Mouse (Mus musculus) heart, embryonic 16.5 days (tissue): ENCODE measurements around the gene Cfap61. TPM values are rescaled to one million over a fixed set of nuclear protein-coding genes. Genes with fewer than 3 reads are reported as not detected.

Source experiments
- ATAC-seq: fragments of 200-750 bp; cut with Nextera tagmentation; replicated peaks from 2 replicates; pipeline ENCODE4 v1.8.0; 2017; ENCODE audit warnings: moderate number of reproducible peaks; ENCODE audit not compliant: insufficient read depth, low FRiP score; ENCODE audit errors: extremely low read depth
- H3K27ac ChIP-seq: fragments of 300-500 bp; sonication (generic); 2 replicates; pipeline ENCODE4 v1.5.1; 2014; ENCODE audit warnings: mild to moderate bottlenecking, low read length, control low read depth, moderate library complexity
- H3K27me3 ChIP-seq: fragments of 300-500 bp; sonication (generic); 2 replicates; pipeline ENCODE4 v1.6.1; 2014; ENCODE audit warnings: low read length, mixed read lengths; ENCODE audit not compliant: control insufficient read depth, insufficient read depth
- H3K36me3 ChIP-seq: fragments of 300-500 bp; sonication (generic); 2 replicates; pipeline ENCODE4 v1.6.1; 2014; ENCODE audit not compliant: control insufficient read depth, insufficient read depth
- H3K4me1 ChIP-seq: fragments of 300-500 bp; sonication (generic); 2 replicates; pipeline ENCODE4 v1.6.1; 2014; ENCODE audit warnings: low read length, mixed read lengths; ENCODE audit not compliant: control insufficient read depth, insufficient read depth
- H3K4me2 ChIP-seq: fragments of 300-500 bp; sonication (generic); 2 replicates; pipeline ENCODE4 v1.6.1; 2014; ENCODE audit warnings: low read depth, mild to moderate bottlenecking, control low read depth, low read length
- H3K4me3 ChIP-seq: fragments of 300-500 bp; sonication (generic); 2 replicates; pipeline ENCODE4 v1.5.1; 2014; ENCODE audit warnings: mild to moderate bottlenecking, control low read depth, low read length
- H3K9ac ChIP-seq: fragments of 300-500 bp; sonication (generic); 2 replicates; pipeline ENCODE4 v1.6.1; 2014; ENCODE audit warnings: low read length, control low read depth
- H3K9me3 ChIP-seq: fragments of 300-500 bp; sonication (generic); replicated peaks from 2 replicates; pipeline ENCODE4 v1.6.1; 2016; ENCODE audit warnings: low read length; ENCODE audit not compliant: control insufficient read depth
- WGBS: fragments of 180-500 bp; shearing (Covaris S2); extraction: QIAGEN DNeasy Blood & Tissue Kit; methylation state at CpG from one replicate; pipeline ENCODE4 v1.1.7; 2014; 5-methylcytosine and 5-hydroxymethylcytosine counted together
- polyA plus RNA-seq: library from polyadenylated mRNA; unstranded; fragments of >200 nt; fragmentation: Nextera tagmentation; extraction: Ambion mirVana; gene quantifications from 2 replicates; pipeline ENCODE4 v1.2.1, GENCODE M21; 2015

Cfap61 gene
- polyA plus RNA-seq, 1 experiment from 2014 or later, result 0.80 TPM

GRCm38 (mm10) chr2:146224141-146224540, 289.6 kb downstream of the Cfap61 start:
- ATAC-seq, result no peak
- Histone ChIP-seq H3K9ac (no peak overlapping the region), H3K9me3 (no peaks in the 10 kb centered on the region), H3K36me3 (no peaks in the 10 kb centered on the region), H3K4me3 (no peak overlapping the region), H3K27me3 (peaks cover 90% of the 10 kb centered on the region), H3K4me1 (peaks cover 16% of the 10 kb centered on the region), H3K4me2 (no peak overlapping the region), H3K27ac (no peak overlapping the region)
- WGBS, result 20% methylated on average over 7 of the region's 7 CpGs

DNA sequence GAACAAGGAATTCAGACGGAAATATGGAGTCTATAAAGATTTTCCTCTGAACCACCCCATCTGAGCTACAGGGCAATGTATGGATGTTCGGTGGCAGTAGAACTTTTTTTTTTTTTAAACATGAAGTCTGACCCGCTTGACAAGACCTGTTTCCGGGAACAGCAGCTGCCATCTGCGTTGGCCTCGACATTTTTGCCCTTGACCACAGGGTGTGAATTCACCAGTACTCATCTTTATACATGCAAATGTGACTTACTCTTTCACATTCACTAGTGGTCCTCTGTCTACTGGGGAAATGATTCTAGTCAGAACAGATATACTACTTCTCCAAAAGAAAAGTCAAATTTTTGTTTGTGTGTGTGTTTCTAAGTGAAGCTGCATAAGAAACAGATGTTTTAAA, 291.2 kb downstream of the Cfap61 start:
- no peak for ATAC-seq
- no peak overlapping the region for H3K9ac ChIP-seq
- WGBS, result 18% methylated on average over 6 of the region's 6 CpGs

DNA sequence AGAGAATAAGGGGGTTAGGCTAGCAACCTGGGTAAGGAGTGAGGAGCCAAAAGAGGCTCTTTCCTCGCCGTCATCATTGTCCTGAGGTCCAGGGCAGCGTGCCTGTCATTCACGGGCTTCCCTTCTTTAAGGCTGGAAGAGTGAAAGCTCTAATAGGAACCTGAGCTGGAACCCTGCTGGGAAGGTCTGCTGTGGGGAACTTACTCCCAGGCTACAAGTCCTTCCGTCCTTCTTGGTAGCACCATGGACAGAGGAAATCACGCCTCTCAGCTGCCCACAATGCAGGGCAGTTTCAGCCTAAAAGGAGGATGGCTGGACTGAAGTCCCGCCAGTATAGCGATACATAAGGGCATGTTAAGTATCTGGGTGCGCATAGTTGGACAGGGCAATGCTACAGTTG, 291.9 kb downstream of the Cfap61 start:
- no peaks in the 10 kb centered on the region for H3K9me3 ChIP-seq
- peaks cover 7% of the 10 kb centered on the region for H3K4me1 ChIP-seq
- no peak overlapping the region for H3K27ac ChIP-seq
- H3K4me2 ChIP-seq, result no peak overlapping the region
- H3K4me3 ChIP-seq, result no peak overlapping the region
- H3K27me3 ChIP-seq, result peaks cover 72% of the 10 kb centered on the region
- 6% methylated on average over 9 of the region's 9 CpGs for WGBS
- H3K36me3 ChIP-seq, result no peaks in the 10 kb centered on the region
- peak; percentile 61 for ATAC-seq
- H3K9ac ChIP-seq, result no peak overlapping the region

More for the DNA sequence above, 291.2 kb downstream of the Cfap61 start:
- Histone ChIP-seq H3K9me3 (no peaks in the 10 kb centered on the region), H3K4me1 (peaks cover 13% of the 10 kb centered on the region), H3K27ac (no peak overlapping the region), H3K27me3 (peaks cover 78% of the 10 kb centered on the region), H3K36me3 (no peaks in the 10 kb centered on the region), H3K4me3 (no peak overlapping the region), H3K4me2 (no peak overlapping the region)

- Histone ChIP-seq H3K27ac (no peak overlapping the region), H3K4me2 (no peak overlapping the region), H3K9me3 (no peaks in the 10 kb centered on the region), H3K4me3 (no peak overlapping the region), H3K9ac (no peak overlapping the region), H3K4me1 (peaks cover 3% of the 10 kb centered on the region; the same call in 1 of the 2 replicates), H3K27me3 (peaks cover 61% of the 10 kb centered on the region), H3K36me3 (no peaks in the 10 kb centered on the region)
- WGBS, result 58% methylated on average over 3 of the region's 3 CpGs
- no peak for ATAC-seq
Measured at GRCm38 (mm10) chr2:146227646-146228045, 293.1 kb downstream of the Cfap61 start.

DNA sequence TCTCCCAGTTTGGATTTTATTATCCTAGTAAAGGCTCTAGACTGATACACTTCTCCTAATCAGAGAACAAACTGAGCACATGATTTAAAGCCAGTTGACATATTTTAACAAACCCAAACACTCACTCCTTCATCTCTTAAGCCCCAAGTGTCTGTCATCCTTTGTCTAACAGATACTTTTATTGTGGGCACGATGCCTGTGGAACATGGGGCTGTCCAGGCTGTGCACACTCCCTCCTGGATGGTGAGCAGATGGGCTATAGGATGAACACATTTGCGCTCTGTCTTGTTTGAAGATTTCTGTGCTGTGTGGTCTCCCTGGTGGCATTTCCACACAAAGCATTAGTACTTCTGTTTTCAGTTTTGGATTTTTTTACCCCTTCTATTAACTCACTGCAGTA, 293.9 kb downstream of the Cfap61 start:
- Histone ChIP-seq H3K9ac (no peak overlapping the region), H3K27me3 (peaks cover 53% of the 10 kb centered on the region)

GRCm38 (mm10) chr2:146231485-146231884, 296.9 kb downstream of the Cfap61 start:
- H3K4me1 ChIP-seq, result no peaks in the 10 kb centered on the region
- no peak overlapping the region for H3K4me2 ChIP-seq
- H3K4me3 ChIP-seq, result no peak overlapping the region
- H3K9me3 ChIP-seq, result no peaks in the 10 kb centered on the region
- no peak for ATAC-seq
- H3K36me3 ChIP-seq, result no peaks in the 10 kb centered on the region
- no peak overlapping the region for H3K9ac ChIP-seq
- no peak overlapping the region for H3K27ac ChIP-seq
- peaks cover 25% of the 10 kb centered on the region for H3K27me3 ChIP-seq
- 84% methylated on average over 2 of the region's 2 CpGs for WGBS

More for the DNA sequence above, 293.9 kb downstream of the Cfap61 start:
- Histone ChIP-seq H3K4me2 (no peak overlapping the region), H3K4me3 (no peak overlapping the region), H3K27ac (no peak overlapping the region), H3K36me3 (no peaks in the 10 kb centered on the region), H3K4me1 (peaks cover under 1% of the 10 kb centered on the region; the same call in 1 of the 2 replicates), H3K9me3 (no peaks in the 10 kb centered on the region)
- ATAC-seq, result no peak
- 79% methylated on average over 2 of the region's 2 CpGs for WGBS

DNA sequence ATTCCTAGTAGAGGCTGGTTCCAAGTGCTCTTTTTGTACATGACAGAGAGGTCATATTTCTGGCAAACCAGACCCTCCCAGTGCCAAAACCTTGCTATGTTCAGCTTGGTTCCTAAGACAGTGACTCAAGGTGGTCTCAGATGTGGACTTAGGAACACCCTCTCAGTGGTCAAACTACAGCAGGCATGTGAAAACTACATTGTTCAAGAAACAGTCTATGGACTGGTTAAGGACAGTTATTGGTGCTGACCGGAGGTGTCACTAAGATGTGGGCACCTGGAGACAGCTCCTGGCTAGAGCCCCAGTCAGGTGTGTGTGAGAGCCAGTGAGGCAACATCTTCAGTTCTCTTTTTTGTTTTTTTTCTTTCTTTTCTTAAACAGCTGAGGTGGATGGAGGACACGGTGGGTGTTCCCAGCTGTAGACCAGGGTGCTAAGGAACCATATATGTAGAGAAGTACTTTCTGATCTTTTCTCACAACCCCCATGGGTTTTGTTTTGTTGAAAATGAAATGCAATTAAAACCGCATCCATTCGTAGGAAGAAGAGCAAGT, 304.7 kb downstream of the Cfap61 start:
- Histone ChIP-seq H3K4me1 (no peaks in the 10 kb centered on the region), H3K9me3 (no peaks in the 10 kb centered on the region), H3K9ac (no peak overlapping the region), H3K27me3 (no peaks in the 10 kb centered on the region), H3K27ac (no peak overlapping the region), H3K4me3 (no peak overlapping the region), H3K36me3 (no peaks in the 10 kb centered on the region; the same call in 1 of the 2 replicates), H3K4me2 (no peak overlapping the region)
- ATAC-seq, result no peak
- WGBS, result 83% methylated on average over 4 of the region's 4 CpGs

GRCm38 (mm10) chr2:146244049-146244448, 309.5 kb downstream of the Cfap61 start:
- peaks cover 5% of the 10 kb centered on the region; the same call in 1 of the 2 replicates for H3K36me3 ChIP-seq
- 92% methylated on average over 2 of the region's 2 CpGs for WGBS
- H3K9me3 ChIP-seq, result no peaks in the 10 kb centered on the region
- no peak overlapping the region for H3K9ac ChIP-seq
- no peak overlapping the region for H3K4me3 ChIP-seq
- H3K27ac ChIP-seq, result no peak overlapping the region
- H3K4me2 ChIP-seq, result no peak overlapping the region
- no peak for ATAC-seq
- H3K27me3 ChIP-seq, result no peaks in the 10 kb centered on the region
- 0 out of 2 replicates have a peak, but pooled peaks cover 7% of the 10 kb centered on the region for H3K4me1 ChIP-seq

GRCm38 (mm10) chr2:146245401-146245800, 310.8 kb downstream of the Cfap61 start:
- 40% methylated on average over 7 of the region's 7 CpGs for WGBS
- Histone ChIP-seq H3K9me3 (no peaks in the 10 kb centered on the region), H3K4me3 (no peak overlapping the region), H3K27me3 (no peaks in the 10 kb centered on the region), H3K27ac (no peak overlapping the region), H3K4me2 (no peak overlapping the region), H3K36me3 (peaks cover 5% of the 10 kb centered on the region; the same call in 1 of the 2 replicates), H3K4me1 (0 out of 2 replicates have a peak, but pooled peaks cover 7% of the 10 kb centered on the region), H3K9ac (no peak overlapping the region)
- peak; percentile 26; the same call in 1 of the 2 replicates for ATAC-seq
